Mouse (Mus musculus) spleen, adult 2 months (tissue): ENCODE measurements around the gene Cdhr2. TPM values are rescaled to one million over a fixed set of nuclear protein-coding genes. Genes with fewer than 3 reads are reported as not detected.

Source experiments
- DNase-seq, 2 experiments: peaks; one replicate each; pipeline versions ENCODE4 v3.0.0 to v3.0.0-alpha.2; 2012 to 2021; ENCODE audit warnings: low spot score in 2 of 2, low read depth in 1 of 2
- H3K27ac ChIP-seq: fragments of 200-500 bp; 2 replicates; pipeline ENCODE4 v1.5.1; 2012; ENCODE audit warnings: low read length, inconsistent platforms; ENCODE audit not compliant: insufficient read depth
- H3K27me3 ChIP-seq: fragments of 200-500 bp; 2 replicates; pipeline ENCODE4 v1.6.1; 2012; ENCODE audit warnings: mild to moderate bottlenecking, moderate library complexity, low read length, inconsistent platforms; ENCODE audit not compliant: control insufficient read depth, insufficient read depth
- H3K36me3 ChIP-seq: fragments of 200-500 bp; 2 replicates; pipeline ENCODE4 v1.6.1; 2012; ENCODE audit warnings: mild to moderate bottlenecking, low read length, inconsistent platforms; ENCODE audit not compliant: control insufficient read depth, insufficient read depth
- H3K4me1 ChIP-seq: fragments of 200-500 bp; 2 replicates; pipeline ENCODE4 v1.6.1; 2011; ENCODE audit warnings: inconsistent platforms; ENCODE audit not compliant: control insufficient read depth, insufficient read depth, insufficient read length
- H3K4me3 ChIP-seq: fragments of 200-500 bp; 2 replicates; pipeline ENCODE4 v1.5.1; 2011; ENCODE audit warnings: mild to moderate bottlenecking, inconsistent platforms; ENCODE audit not compliant: insufficient read depth, insufficient read length; ENCODE audit errors: extremely low read depth
- CTCF ChIP-seq: fragments of 200-500 bp; IDR thresholded peaks from 2 replicates; pipeline ENCODE4 v1.5.1; 2011; ENCODE audit warnings: mild to moderate bottlenecking, inconsistent platforms; ENCODE audit not compliant: insufficient read depth, insufficient read length, insufficient replicate concordance; ENCODE audit errors: extremely low read depth
- POLR2A ChIP-seq: fragments of 200-500 bp; IDR thresholded peaks from 2 replicates; pipeline ENCODE4 v1.6.1; 2011; ENCODE audit warnings: low read depth, low read length, inconsistent platforms
- WGBS: fragments of 180-500 bp; shearing (Covaris S2); methylation state at CpG from one replicate; pipeline ENCODE4 v1.1.7; 2018; 5-methylcytosine and 5-hydroxymethylcytosine counted together
- polyA plus RNA-seq: library from polyadenylated mRNA; depleted of rRNA; stranded (reverse); fragments of >200 nt; gene quantifications from 2 replicates; pipeline ENCODE4 v1.2.3, GENCODE M21; 2012

The Cdhr2 gene
- polyA plus RNA-seq, 1 experiment, result 0.04 TPM

- DNase-seq, result peak; percentile 23 to 39
- Histone ChIP-seq H3K27me3 (peaks cover 8% of the 10 kb centered on the region; the same call in 1 of the 2 replicates), H3K4me3 (0 out of 2 replicates have a peak overlapping the region, but pooled peaks have one; percentile 21), H3K4me1 (no peaks in the 10 kb centered on the region), H3K36me3 (no peaks in the 10 kb centered on the region), H3K27ac (no peak overlapping the region)
- TF ChIP-seq POLR2A (no peak), CTCF (peak; percentile 35; the same call in 1 of the 2 replicates)
- 3% methylated on average over 43 of the region's 43 CpGs for WGBS
Observed at GRCm38 (mm10) chr13:54758045-54758755, 56.9 kb downstream of the Cdhr2 start.

GRCm38 (mm10) chr13:54758756-54759470 lies 57.7 kb downstream of the Cdhr2 start:
- Histone ChIP-seq H3K27me3 (peaks cover 8% of the 10 kb centered on the region; the same call in 1 of the 2 replicates), H3K27ac (no peak overlapping the region), H3K4me3 (no peak overlapping the region), H3K36me3 (no peaks in the 10 kb centered on the region), H3K4me1 (no peaks in the 10 kb centered on the region)
- no peak for DNase-seq
- TF ChIP-seq CTCF (no peak), POLR2A (no peak)
- 9% methylated on average over 29 of the region's 29 CpGs for WGBS

- Histone ChIP-seq H3K4me3 (no peak overlapping the region), H3K27me3 (peaks cover 8% of the 10 kb centered on the region; the same call in 1 of the 2 replicates), H3K4me1 (no peaks in the 10 kb centered on the region), H3K27ac (no peak overlapping the region), H3K36me3 (no peaks in the 10 kb centered on the region)
- TF ChIP-seq CTCF (no peak), POLR2A (no peak)
- DNase-seq, result no peak
- 18% methylated on average over 7 of the region's 7 CpGs for WGBS
Observed at GRCm38 (mm10) chr13:54759496-54759895, 58.2 kb downstream of the Cdhr2 start.

GRCm38 (mm10) chr13:54760164-54760795 lies 59.0 kb downstream of the Cdhr2 start:
- Histone ChIP-seq H3K36me3 (no peaks in the 10 kb centered on the region), H3K27me3 (peaks cover 11% of the 10 kb centered on the region), H3K27ac (no peak overlapping the region), H3K4me1 (no peaks in the 10 kb centered on the region), H3K4me3 (no peak overlapping the region)
- TF ChIP-seq CTCF (no peak), POLR2A (no peak)
- WGBS, result 64% methylated on average over 8 of the region's 8 CpGs
- no peak for DNase-seq

GRCm38 (mm10) chr13:54760906-54761305 lies 59.6 kb downstream of the Cdhr2 start:
- Histone ChIP-seq H3K36me3 (no peaks in the 10 kb centered on the region), H3K27ac (no peak overlapping the region), H3K4me1 (no peaks in the 10 kb centered on the region), H3K4me3 (no peak overlapping the region), H3K27me3 (peaks cover 13% of the 10 kb centered on the region)
- DNase-seq, result no peak
- WGBS, result 82% methylated on average over 7 of the region's 7 CpGs
- TF ChIP-seq POLR2A (no peak), CTCF (no peak)

- H3K27ac ChIP-seq, result no peak overlapping the region
- H3K36me3 ChIP-seq, result no peaks in the 10 kb centered on the region
- WGBS, result 8% methylated on average over 44 of the region's 44 CpGs
- H3K27me3 ChIP-seq, result peaks cover 11% of the 10 kb centered on the region
- TF ChIP-seq POLR2A, result no peak
- TF ChIP-seq CTCF, result no peak
- peaks cover 6% of the 10 kb centered on the region; the same call in 1 of the 2 replicates for H3K4me1 ChIP-seq
- DNase-seq, result no peak
- H3K4me3 ChIP-seq, result peak overlapping the region; percentile 43; the same call in 1 of the 2 replicates
Observed at GRCm38 (mm10) chr13:54765281-54766191, 64.3 kb downstream of the Cdhr2 start.
